Mouse (Mus musculus) intestine, embryonic 14.5 days (tissue): ENCODE results near the gene Prss43. TPM values are rescaled to one million over a fixed set of nuclear protein-coding genes. Genes with fewer than 3 reads are reported as not detected.

ENCODE experiments used
- ATAC-seq: fragments of 200-750 bp; cut with Nextera tagmentation; replicated peaks from 2 replicates; pipeline ENCODE4 v1.8.0; 2017; ENCODE audit warnings: low read depth, moderate number of reproducible peaks, moderate TSS enrichment, moderate library complexity; ENCODE audit not compliant: low FRiP score, low TSS enrichment
- DNase-seq: peaks from one replicate; pipeline ENCODE4 v3.0.0-alpha.2; 2018; ENCODE audit warnings: low spot score
- H3K27ac ChIP-seq: fragments of 300-500 bp; sonication (generic); 2 replicates; pipeline ENCODE4 v1.5.1; 2014; ENCODE audit warnings: low read depth, mild to moderate bottlenecking, control low read depth
- H3K27me3 ChIP-seq: fragments of 300-500 bp; sonication (generic); replicated peaks from 2 replicates; pipeline ENCODE4 v1.6.1; 2014; ENCODE audit warnings: low read length, control low read depth; ENCODE audit not compliant: control insufficient read depth, insufficient read depth
- H3K36me3 ChIP-seq: fragments of 300-500 bp; sonication (generic); 2 replicates; pipeline ENCODE4 v1.6.1; 2014; ENCODE audit warnings: low read length, control low read depth; ENCODE audit not compliant: control insufficient read depth, insufficient read depth
- H3K4me1 ChIP-seq: fragments of 300-500 bp; sonication (generic); replicated peaks from 2 replicates; pipeline ENCODE4 v1.6.1; 2014; ENCODE audit warnings: low read length, control low read depth, mixed read lengths; ENCODE audit not compliant: control insufficient read depth, insufficient read depth
- H3K4me2 ChIP-seq: fragments of 300-500 bp; sonication (generic); 2 replicates; pipeline ENCODE4 v1.6.1; 2014; ENCODE audit warnings: low read length
- H3K4me3 ChIP-seq: fragments of 300-500 bp; sonication (generic); 2 replicates; pipeline ENCODE4 v1.5.1; 2014; ENCODE audit warnings: low read depth, low read length, control low read depth, mixed read lengths
- H3K9ac ChIP-seq: fragments of 300-500 bp; sonication (generic); 2 replicates; pipeline ENCODE4 v1.6.1; 2014; ENCODE audit warnings: mild to moderate bottlenecking, low read length
- H3K9me3 ChIP-seq: fragments of 300-500 bp; sonication (generic); 2 replicates; pipeline ENCODE4 v1.6.1; 2016; ENCODE audit warnings: low read length, control low read depth; ENCODE audit not compliant: control insufficient read depth
- WGBS: fragments of 180-500 bp; shearing (Covaris S2); extraction: QIAGEN DNeasy Blood & Tissue Kit; methylation state at CpG from one replicate; pipeline ENCODE4 v1.1.7; 2014; 5-methylcytosine and 5-hydroxymethylcytosine counted together
- polyA plus RNA-seq: library from polyadenylated mRNA; unstranded; fragments of >200 nt; fragmentation: Nextera tagmentation; extraction: Ambion mirVana; gene quantifications from 2 replicates; pipeline ENCODE4 v1.2.1, GENCODE M21; 2014

Prss43 gene
- polyA plus RNA-seq, 1 experiment from 2014 or later: not detected

GRCm38 (mm10) chr9:110855903-110856302, 29.4 kb downstream of the Prss43 start:
- Histone ChIP-seq H3K36me3 (no peaks in the 10 kb centered on the region), H3K9ac (no peak overlapping the region), H3K27ac (no peak overlapping the region), H3K4me1 (no peaks in the 10 kb centered on the region), H3K4me2 (no peak overlapping the region), H3K27me3 (peaks cover 26% of the 10 kb centered on the region), H3K9me3 (no peaks in the 10 kb centered on the region), H3K4me3 (no peak overlapping the region)
- 75% methylated on average over 7 of the region's 7 CpGs for WGBS
- DNase-seq (no peak), ATAC-seq (no peak)

- Histone ChIP-seq H3K27me3 (peaks cover 26% of the 10 kb centered on the region), H3K4me1 (no peaks in the 10 kb centered on the region), H3K4me2 (no peak overlapping the region), H3K9ac (no peak overlapping the region), H3K27ac (no peak overlapping the region), H3K36me3 (no peaks in the 10 kb centered on the region), H3K4me3 (no peak overlapping the region), H3K9me3 (no peaks in the 10 kb centered on the region)
- no peak for ATAC-seq
- no peak for DNase-seq
- WGBS: 52% methylated on average over 4 of the region's 4 CpGs
These were observed 30.4 kb downstream of the Prss43 start for GRCm38 (mm10) chr9:110856920-110857319.

GRCm38 (mm10) chr9:110857781-110858472, 31.4 kb downstream of the Prss43 start, which contains the start of gene Prss50:
TSS of gene Prss50 (plus strand) at chr9:110857967.
- ATAC-seq (no peak; the same call in 1 of the 2 replicates), DNase-seq (peak; percentile 67)
- WGBS: 9% methylated on average over 49 of the region's 50 CpGs
- Histone ChIP-seq H3K27ac (no peak within 1 kb of the TSS), H3K4me2 (peak within 1 kb of the TSS; percentile 50), H3K9ac (no peak within 1 kb of the TSS), H3K36me3 (no peaks in the 10 kb centered on the region), H3K4me1 (no peaks in the 10 kb centered on the region), H3K4me3 (peak within 1 kb of the TSS; percentile 22), H3K27me3 (peaks cover 26% of the 10 kb centered on the region), H3K9me3 (no peaks in the 10 kb centered on the region)

- no peak for ATAC-seq
- DNase-seq: no peak
- H3K36me3 ChIP-seq: no peaks in the 10 kb centered on the region
- no peaks in the 10 kb centered on the region for H3K4me1 ChIP-seq
- H3K27ac ChIP-seq: no peak overlapping the region
- no peak overlapping the region for H3K4me3 ChIP-seq
- H3K9ac ChIP-seq: no peak overlapping the region
- H3K27me3 ChIP-seq: peaks cover 26% of the 10 kb centered on the region
- 47% methylated on average over 5 of the region's 5 CpGs for WGBS
- H3K4me2 ChIP-seq: no peak overlapping the region
- no peaks in the 10 kb centered on the region for H3K9me3 ChIP-seq
These were observed 32.0 kb downstream of the Prss43 start for GRCm38 (mm10) chr9:110858523-110858922.

- ATAC-seq (no peak), DNase-seq (no peak)
- H3K4me2 ChIP-seq: no peak overlapping the region
- H3K27me3 ChIP-seq: peaks cover 26% of the 10 kb centered on the region
- H3K36me3 ChIP-seq: no peaks in the 10 kb centered on the region
- H3K9ac ChIP-seq: no peak overlapping the region
- H3K27ac ChIP-seq: no peak overlapping the region
- no peaks in the 10 kb centered on the region for H3K9me3 ChIP-seq
- 88% methylated on average over 5 of the region's 5 CpGs for WGBS
- no peak overlapping the region for H3K4me3 ChIP-seq
- no peaks in the 10 kb centered on the region for H3K4me1 ChIP-seq
These were observed 32.6 kb downstream of the Prss43 start for GRCm38 (mm10) chr9:110858967-110859596.

- H3K36me3 ChIP-seq: no peaks in the 10 kb centered on the region
- H3K9me3 ChIP-seq: no peaks in the 10 kb centered on the region
- no peak overlapping the region for H3K9ac ChIP-seq
- H3K27ac ChIP-seq: no peak overlapping the region
- 22% methylated on average over 7 of the region's 7 CpGs for WGBS
- H3K4me3 ChIP-seq: no peak overlapping the region
- H3K4me2 ChIP-seq: no peak overlapping the region
- H3K4me1 ChIP-seq: peaks cover 17% of the 10 kb centered on the region
- ATAC-seq (no peak), DNase-seq (peak; percentile 76)
- H3K27me3 ChIP-seq: peaks cover 17% of the 10 kb centered on the region; the same call in 1 of the 2 replicates
These were observed 44.5 kb downstream of the Prss43 start for GRCm38 (mm10) chr9:110871030-110871429.

GRCm38 (mm10) chr9:110873681-110874659, 47.5 kb downstream of the Prss43 start:
- H3K4me3 ChIP-seq: peak overlapping the region; percentile 8; the same call in 1 of the 2 replicates
- H3K27ac ChIP-seq: no peak overlapping the region
- DNase-seq (peak; percentile 65), ATAC-seq (no peak)
- WGBS: 10% methylated on average over 40 of the region's 40 CpGs
- no peaks in the 10 kb centered on the region for H3K36me3 ChIP-seq
- peaks cover 17% of the 10 kb centered on the region for H3K4me1 ChIP-seq
- H3K4me2 ChIP-seq: peak overlapping the region; percentile 45
- H3K9me3 ChIP-seq: no peaks in the 10 kb centered on the region
- peaks cover 17% of the 10 kb centered on the region; the same call in 1 of the 2 replicates for H3K27me3 ChIP-seq
- H3K9ac ChIP-seq: no peak overlapping the region

- Histone ChIP-seq H3K9ac (no peak overlapping the region), H3K27ac (no peak overlapping the region), H3K36me3 (no peaks in the 10 kb centered on the region), H3K4me1 (peaks cover 17% of the 10 kb centered on the region), H3K4me2 (no peak overlapping the region), H3K9me3 (no peaks in the 10 kb centered on the region), H3K4me3 (no peak overlapping the region), H3K27me3 (peaks cover 17% of the 10 kb centered on the region; the same call in 1 of the 2 replicates)
- DNase-seq: no peak
- ATAC-seq: no peak; the same call in 1 of the 2 replicates
- WGBS: 25% methylated on average over 3 of the region's 3 CpGs
These were observed 48.2 kb downstream of the Prss43 start for GRCm38 (mm10) chr9:110874660-110875191.
